ENCODE assay signal across 25 mouse cellular contexts in genomic region chr6:90568721-90569120, GRCm38 (mm10). TPM values are rescaled to one million over a fixed set of nuclear protein-coding genes. Genes with fewer than 3 reads are reported as not detected.
DNase-seq lines count a peak whose midpoint lies in the region; ATAC-seq and TF ChIP-seq lines count a peak whose summit lies in the region.
"Had no signal": no experiment of that assay in that cellular context is flagged by ENCODE, and none has a peak within 500 bp of the region (broad histone marks: within the 10 kb centered on the region; RNA-seq: fewer than 3 reads in every experiment).

No protein-coding gene starts in this region.

- no peaks in the 10 kb centered on the region for H3K36me3 ChIP-seq in hindbrain, postnatal 0 days (ENCODE audit: insufficient read depth, low read length)
- no peaks in the 10 kb centered on the region for H3K36me3 ChIP-seq in hindbrain, embryonic 14.5 days (replicated peaks; ENCODE audit: control insufficient read depth, insufficient read depth)
- H3K36me3 ChIP-seq: forebrain, embryonic 10.5 days; heart, embryonic 10.5 days; heart, embryonic 13.5 days had no signal

- no peaks in the 10 kb centered on the region for H3K9me3 ChIP-seq in hindbrain, postnatal 0 days (ENCODE audit: low read length)
- no peaks in the 10 kb centered on the region for H3K9me3 ChIP-seq in hindbrain, embryonic 14.5 days (ENCODE audit: control insufficient read depth, low read length)
- H3K9me3 ChIP-seq: forebrain, embryonic 10.5 days; forebrain, embryonic 13.5 days; heart, embryonic 10.5 days; heart, embryonic 13.5 days had no signal

- WGBS in hindbrain, postnatal 0 days: 48% methylated on average over 4 of the region's 4 CpGs
- 70% methylated on average over 4 of the region's 4 CpGs for WGBS in hindbrain, embryonic 14.5 days

- H3K4me2 ChIP-seq in hindbrain, postnatal 0 days (ENCODE audit: low read depth, low read length): no peak overlapping the region
- H3K4me2 ChIP-seq in hindbrain, embryonic 14.5 days (replicated peaks): no peak overlapping the region
- H3K4me2 ChIP-seq: forebrain, embryonic 13.5 days; heart, embryonic 13.5 days had no signal

- peak; percentile 24 to 25 for DNase-seq in cerebellum, postnatal 10 days
- no peak for DNase-seq in cerebellum, postnatal 14 days
- peak; percentile 17 for DNase-seq in hindbrain, postnatal 0 days (ENCODE audit: low spot score)
- no peak for DNase-seq in hindbrain, embryonic 14.5 days (ENCODE audit: low spot score)
- peak; percentile 41 for DNase-seq in kidney, postnatal 14 days
- DNase-seq in kidney, adult 18-20 months: no peak
- peak; percentile 34 for DNase-seq in Muller cell, postnatal 12 days (ENCODE audit: inconsistent ontology term)
- no peak for DNase-seq in urinary bladder, adult 18-20 months (ENCODE audit: low spot score in 2 of 2)
- DNase-seq: adrenal gland, postnatal 10 days; adrenal gland, postnatal 36 days; cerebellum, adult 11 months; cerebellum, adult 2 months; cerebellum, adult 9-11 months; gastrocnemius, postnatal 10 days; gastrocnemius, postnatal 36 days; heart, adult 2 months; heart, postnatal 36 days had no signal

- H3K4me1 ChIP-seq in hindbrain, postnatal 0 days (ENCODE audit: insufficient read depth, low read length): 0 out of 2 replicates have a peak, but pooled peaks cover 5% of the 10 kb centered on the region
- H3K4me1 ChIP-seq in hindbrain, embryonic 14.5 days (replicated peaks; ENCODE audit: control insufficient read depth, insufficient read depth, low read length): 0 out of 2 replicates have a peak, but pooled peaks cover 4% of the 10 kb centered on the region
- H3K4me1 ChIP-seq: forebrain, embryonic 10.5 days; forebrain, embryonic 13.5 days had no signal

- no peak overlapping the region for H3K27ac ChIP-seq in hindbrain, postnatal 0 days
- H3K27ac ChIP-seq in hindbrain, embryonic 14.5 days: no peak overlapping the region
- H3K27ac ChIP-seq: forebrain, embryonic 10.5 days; forebrain, embryonic 13.5 days; heart, adult 2 months; heart, embryonic 10.5 days; heart, embryonic 13.5 days had no signal

- 0 out of 2 replicates have a peak, but pooled peaks have one; percentile 5 for TF ChIP-seq CTCF in hindbrain, postnatal 0 days (IDR thresholded peaks at IDR 0.05; ENCODE audit: low read depth)

- H3K4me3 ChIP-seq in hindbrain, postnatal 0 days (ENCODE audit: low read length): no peak overlapping the region
- H3K4me3 ChIP-seq in hindbrain, embryonic 14.5 days (replicated peaks; ENCODE audit: low read length): no peak overlapping the region
- H3K4me3 ChIP-seq: forebrain, embryonic 10.5 days; forebrain, embryonic 13.5 days; heart, adult 2 months; heart, embryonic 10.5 days; heart, embryonic 13.5 days had no signal

- no peak for ATAC-seq in hindbrain, postnatal 0 days
- ATAC-seq in hindbrain, embryonic 14.5 days (ENCODE audit: low FRiP score): no peak
- ATAC-seq: forebrain, embryonic 13.5 days; forebrain, embryonic 16.5 days; hindbrain, embryonic 16.5 days; inflammation-experienced regulatory T-cells, adult 6 months; Patski had no signal

- H3K27me3 ChIP-seq in hindbrain, postnatal 0 days (ENCODE audit: insufficient read depth, low read length): no peaks in the 10 kb centered on the region
- H3K27me3 ChIP-seq in hindbrain, embryonic 14.5 days (ENCODE audit: control insufficient read depth, insufficient read depth, low read length): no peaks in the 10 kb centered on the region
- H3K27me3 ChIP-seq: forebrain, embryonic 13.5 days; Patski had no signal

- no peak overlapping the region for H3K9ac ChIP-seq in hindbrain, postnatal 0 days (replicated peaks; ENCODE audit: low read length)
- no peak overlapping the region for H3K9ac ChIP-seq in hindbrain, embryonic 14.5 days
- H3K9ac ChIP-seq: forebrain, embryonic 13.5 days; heart, embryonic 13.5 days had no signal

RNA-seq across cellular contexts. Expression of gene Slc41a3, which starts 35.8 kb away (rescaled TPM):
- total RNA-seq in hindbrain, postnatal 0 days (2014; rRNA removed): 17.4 and 18.0 TPM in 2 replicates
- 17.1 and 17.6 TPM in 2 replicates for polyA plus RNA-seq in hindbrain, postnatal 0 days (2015; fragmentation: Nextera tagmentation; extraction: Ambion mirVana)
- polyA plus RNA-seq in hindbrain, embryonic 14.5 days (2014; fragmentation: Nextera tagmentation; extraction: Ambion mirVana): 6.9 and 7.8 TPM in 2 replicates

Comparison
In these comparisons a context has a peak if more than half of its experiments do, and no peak if none do; other contexts are left out.
1. DNase-seq: peak in cerebellum, postnatal 10 days (2 of 2), hindbrain, postnatal 0 days (single experiment), kidney, postnatal 14 days (single experiment) and Muller cell, postnatal 12 days (single experiment); none in cerebellum, postnatal 14 days (0 of 2), hindbrain, embryonic 14.5 days (single experiment), kidney, adult 18-20 months (single experiment) and urinary bladder, adult 18-20 months (0 of 2).